Comparison of ENCODE assay signal across 7 mouse cellular contexts in genomic region chr17:88063980-88064346, GRCm38 (mm10). TPM values are rescaled to one million over a fixed set of nuclear protein-coding genes. Genes with fewer than 3 reads are reported as not detected.
A peak's percentile ranks its signal among the peaks of the same experiment; 100 is the strongest.
DNase-seq lines count a peak whose midpoint lies in the region; ATAC-seq lines count a peak whose summit lies in the region.

No protein-coding gene starts in this region.

- intact Hi-C loops in left cerebral cortex, postnatal 36 days (cut with DNase I): loop anchor here (2.0 to 10.0 kb wide), 2 partner anchors 451 to 467 kb away; partner anchors contain the start of gene Ppp1r21

- peak overlapping the region; percentile 99 for H3K4me3 ChIP-seq in intestine, embryonic 15.5 days (replicated peaks)

- 0 out of 2 replicates have a peak, but pooled peaks cover 2% of the 10 kb centered on the region for H3K4me1 ChIP-seq in intestine, embryonic 15.5 days (replicated peaks)

- H3K36me3 ChIP-seq in intestine, embryonic 15.5 days: no peaks in the 10 kb centered on the region

- DNase-seq in adrenal gland, postnatal 10 days: peak; percentile 78
- DNase-seq in embryo, embryonic 9.5 days (ENCODE audit: extremely low spot score): peak; percentile 66
- DNase-seq in gastrocnemius, postnatal 4 days (ENCODE audit: low spot score in 2 of 2): peak; percentile 33 to 56
- DNase-seq in left cerebral cortex, postnatal 36 days (ENCODE audit: low spot score in 2 of 2): peak; percentile 69 to 72
- DNase-seq in mesoderm, embryonic 11.5 days (ENCODE audit: low read depth, low spot score): peak; percentile 77
- peak; percentile 13 for DNase-seq in skeletal muscle tissue, adult 2 months (ENCODE audit: low read depth, low spot score)

- H3K9ac ChIP-seq in intestine, embryonic 15.5 days: peak overlapping the region; percentile 99

- no peak for ATAC-seq in intestine, embryonic 15.5 days

- no peaks in the 10 kb centered on the region for H3K27me3 ChIP-seq in intestine, embryonic 15.5 days (replicated peaks)

- peak overlapping the region; percentile 69 for H3K4me2 ChIP-seq in intestine, embryonic 15.5 days (replicated peaks)

- no peaks in the 10 kb centered on the region for H3K9me3 ChIP-seq in intestine, embryonic 15.5 days

- peak overlapping the region; percentile 100 for H3K27ac ChIP-seq in intestine, embryonic 15.5 days

- WGBS in intestine, embryonic 15.5 days: under 1% methylated on average over 23 of the region's 23 CpGs

RNA-seq across cellular contexts. Expression of gene Fbxo11, which starts 1.1 kb away (rescaled TPM):
- total RNA-seq in adrenal gland, postnatal 10 days (2021): 10 to 100 TPM; 52.9 to 63.0 TPM
- 10 to 100 TPM; 53.3 to 59.6 TPM for total RNA-seq in gastrocnemius, postnatal 4 days (2021)
- 12.3 and 12.9 TPM in 2 replicates for polyA plus RNA-seq in intestine, embryonic 15.5 days (2015; fragmentation: Nextera tagmentation; extraction: Ambion mirVana)
- total RNA-seq in left cerebral cortex, postnatal 36 days (2021): 100 to 1,000 TPM; 106 to 122 TPM

Comparison
In these comparisons a context has a peak if more than half of its experiments do, and no peak if none do; other contexts are left out.
1. DNase-seq: peak in every context shown above with its lines; median percentile 78 in adrenal gland, postnatal 10 days; 77 in mesoderm, embryonic 11.5 days; 70 in left cerebral cortex, postnatal 36 days; 66 in embryo, embryonic 9.5 days; 44 in gastrocnemius, postnatal 4 days; 13 in skeletal muscle tissue, adult 2 months.